Mouse (Mus musculus) embryonic facial prominence, embryonic 15.5 days (tissue): ENCODE measurements around the gene Gpd1. TPM values are rescaled to one million over a fixed set of nuclear protein-coding genes. Genes with fewer than 3 reads are reported as not detected.
"Not testable (repeated sequence)": the region's sequence is repeated elsewhere in the genome, so short reads cannot be mapped to it uniquely, and the experiment has no call there.

Experiments
- ATAC-seq: fragments of 200-750 bp; cut with Nextera tagmentation; 2 replicates; pipeline ENCODE4 v1.8.0; 2017; ENCODE audit warnings: low read depth, moderate TSS enrichment; ENCODE audit not compliant: insufficient number of reproducible peaks, low FRiP score, low TSS enrichment
- H3K27ac ChIP-seq: fragments of 300-500 bp; sonication (generic); replicated peaks from 2 replicates; pipeline ENCODE4 v1.5.1; 2015; ENCODE audit warnings: mild to moderate bottlenecking, inconsistent platforms
- H3K27me3 ChIP-seq: fragments of 300-500 bp; sonication (generic); 2 replicates; pipeline ENCODE4 v1.6.1; 2015; ENCODE audit warnings: inconsistent platforms
- H3K36me3 ChIP-seq: fragments of 300-500 bp; sonication (generic); 2 replicates; pipeline ENCODE4 v1.6.1; 2015; ENCODE audit warnings: mild to moderate bottlenecking, inconsistent platforms
- H3K4me1 ChIP-seq: fragments of 300-500 bp; sonication (generic); 2 replicates; pipeline ENCODE4 v1.6.1; 2015; ENCODE audit warnings: inconsistent platforms
- H3K4me2 ChIP-seq: fragments of 300-500 bp; sonication (generic); replicated peaks from 2 replicates; pipeline ENCODE4 v1.6.1; 2015; ENCODE audit warnings: mild to moderate bottlenecking, inconsistent platforms
- H3K4me3 ChIP-seq: fragments of 300-500 bp; sonication (generic); replicated peaks from 2 replicates; pipeline ENCODE4 v1.5.1; 2015; ENCODE audit warnings: mild to moderate bottlenecking, inconsistent platforms
- H3K9ac ChIP-seq: fragments of 300-500 bp; sonication (generic); 2 replicates; pipeline ENCODE4 v1.6.1; 2015; ENCODE audit warnings: inconsistent platforms
- H3K9me3 ChIP-seq: fragments of 300-500 bp; sonication (generic); replicated peaks from 2 replicates; pipeline ENCODE4 v1.6.1; 2016; ENCODE audit warnings: inconsistent platforms
- WGBS: fragments of 180-500 bp; shearing (Covaris S2); methylation state at CpG from one replicate; pipeline ENCODE4 v1.1.7; 2015; 5-methylcytosine and 5-hydroxymethylcytosine counted together
- polyA plus RNA-seq: library from polyadenylated mRNA; unstranded; fragments of >200 nt; fragmentation: Nextera tagmentation; extraction: Ambion mirVana; gene quantifications from 2 replicates; pipeline ENCODE4 v1.2.1, GENCODE M21; 2015

The Gpd1 gene
- polyA plus RNA-seq, 1 experiment from 2014 or later = 1.0 TPM

DNA sequence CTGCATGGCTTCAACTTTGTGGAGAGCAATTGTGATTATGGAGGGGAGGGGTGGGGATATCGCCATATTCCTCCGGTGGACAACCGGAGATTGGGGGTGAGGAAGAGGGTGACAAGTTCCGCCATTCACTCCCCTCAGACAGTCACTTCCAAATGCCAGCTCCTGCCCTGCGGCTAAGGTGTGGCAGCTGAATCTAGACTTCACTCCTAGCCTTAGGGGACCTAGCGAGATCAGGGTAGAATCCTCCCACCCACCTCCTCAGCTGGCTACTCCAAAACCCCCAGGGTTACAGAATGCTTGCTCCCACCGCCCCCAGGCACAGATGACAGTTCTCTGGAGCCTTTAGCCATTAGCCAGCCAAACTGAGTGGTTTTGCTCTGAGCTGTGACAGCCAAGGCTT is 38.3 kb upstream of the Gpd1 start:
- ATAC-seq = no peak
- Histone ChIP-seq H3K4me2 (no peak overlapping the region), H3K9ac (no peak overlapping the region), H3K9me3 (no peaks in the 10 kb centered on the region), H3K36me3 (no peaks in the 10 kb centered on the region), H3K4me3 (no peak overlapping the region), H3K27me3 (peaks cover 6% of the 10 kb centered on the region; the same call in 1 of the 2 replicates), H3K4me1 (peaks cover 16% of the 10 kb centered on the region; the same call in 1 of the 2 replicates), H3K27ac (no peak overlapping the region)
- 63% methylated on average over 7 of the region's 7 CpGs for WGBS

DNA sequence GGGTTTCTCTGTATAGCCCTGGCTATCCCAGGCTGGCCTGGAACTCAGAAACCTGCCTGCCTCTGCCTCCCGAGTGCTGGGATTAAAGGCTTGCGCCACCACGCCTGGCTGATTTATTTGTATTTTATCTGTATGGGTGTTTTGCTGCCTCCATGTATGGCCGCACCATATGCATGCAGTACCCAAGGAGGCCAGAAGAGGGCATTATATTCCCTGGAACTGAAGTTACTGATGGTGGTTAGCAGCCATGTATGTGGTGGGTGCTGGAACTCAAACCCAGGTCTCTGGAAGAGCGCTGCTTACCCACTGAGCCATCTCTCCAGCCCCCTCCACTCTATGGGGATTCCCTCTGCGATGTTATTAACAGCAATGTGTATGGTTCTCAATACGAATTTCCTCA is 34.4 kb upstream of the Gpd1 start:
- Histone ChIP-seq H3K4me1 (0 out of 2 replicates have a peak, but pooled peaks cover 11% of the 10 kb centered on the region), H3K4me3 (no peak overlapping the region), H3K4me2 (no peak overlapping the region), H3K27me3 (no peaks in the 10 kb centered on the region), H3K9me3 (no peaks in the 10 kb centered on the region), H3K27ac (no peak overlapping the region), H3K9ac (no peak overlapping the region), H3K36me3 (no peaks in the 10 kb centered on the region)
- WGBS = 93% methylated on average over 7 of the region's 7 CpGs
- no peak for ATAC-seq

DNA sequence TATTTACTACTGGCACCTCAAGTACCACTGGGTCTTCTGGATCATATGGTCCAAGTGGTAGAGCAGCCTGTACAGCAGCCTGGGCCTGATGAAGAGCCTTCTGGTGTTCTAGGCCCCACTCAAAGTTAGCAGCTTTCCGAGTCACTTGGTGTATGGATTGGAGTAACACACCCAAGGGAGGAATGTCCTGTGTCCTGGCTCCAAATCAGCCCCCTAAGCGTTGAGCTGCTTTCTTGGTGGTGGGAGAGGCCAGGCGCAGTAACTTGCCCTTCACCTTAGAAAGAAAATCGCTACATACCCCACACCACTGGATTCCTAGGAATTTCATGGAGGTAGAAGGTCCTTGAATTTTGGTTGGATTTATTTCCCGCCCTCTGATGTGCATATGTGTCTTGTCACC is 33.2 kb upstream of the Gpd1 start:
- Histone ChIP-seq H3K9me3 (no peaks in the 10 kb centered on the region), H3K27ac (no peak overlapping the region), H3K36me3 (no peaks in the 10 kb centered on the region), H3K4me2 (no peak overlapping the region), H3K9ac (no peak overlapping the region), H3K4me3 (no peak overlapping the region), H3K27me3 (no peaks in the 10 kb centered on the region), H3K4me1 (no peaks in the 10 kb centered on the region)
- ATAC-seq = no peak
- WGBS = 93% methylated on average over 5 of the region's 5 CpGs

DNA sequence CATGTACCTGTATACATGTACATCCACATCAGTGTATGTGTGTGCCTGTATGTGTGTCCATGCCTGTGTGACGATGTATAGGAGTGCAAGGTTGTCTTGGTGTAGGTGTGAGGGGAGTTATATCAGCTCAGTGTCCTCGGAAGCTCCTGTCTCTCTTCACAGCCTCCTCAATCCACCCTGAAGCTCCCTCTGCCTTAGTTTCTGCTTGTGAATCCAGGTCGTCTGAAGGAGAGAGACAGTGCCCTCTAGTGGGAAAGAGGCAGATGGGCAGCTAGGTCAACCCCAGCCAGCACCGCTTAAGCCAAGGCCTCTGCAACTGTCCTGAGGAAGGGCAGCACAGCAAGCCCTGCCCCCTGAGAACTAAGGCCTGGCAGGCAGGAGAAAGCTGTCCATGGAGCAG is 28.6 kb upstream of the Gpd1 start:
- H3K9me3 ChIP-seq = no peaks in the 10 kb centered on the region
- 0 out of 2 replicates have a peak, but pooled peaks have one; percentile 34 for ATAC-seq
- no peak overlapping the region for H3K4me2 ChIP-seq
- H3K27ac ChIP-seq = no peak overlapping the region
- H3K4me3 ChIP-seq = no peak overlapping the region
- H3K4me1 ChIP-seq = no peaks in the 10 kb centered on the region
- peaks cover 12% of the 10 kb centered on the region for H3K27me3 ChIP-seq
- H3K36me3 ChIP-seq = no peaks in the 10 kb centered on the region
- 4% methylated on average over 4 of the region's 4 CpGs for WGBS
- no peak overlapping the region for H3K9ac ChIP-seq

DNA sequence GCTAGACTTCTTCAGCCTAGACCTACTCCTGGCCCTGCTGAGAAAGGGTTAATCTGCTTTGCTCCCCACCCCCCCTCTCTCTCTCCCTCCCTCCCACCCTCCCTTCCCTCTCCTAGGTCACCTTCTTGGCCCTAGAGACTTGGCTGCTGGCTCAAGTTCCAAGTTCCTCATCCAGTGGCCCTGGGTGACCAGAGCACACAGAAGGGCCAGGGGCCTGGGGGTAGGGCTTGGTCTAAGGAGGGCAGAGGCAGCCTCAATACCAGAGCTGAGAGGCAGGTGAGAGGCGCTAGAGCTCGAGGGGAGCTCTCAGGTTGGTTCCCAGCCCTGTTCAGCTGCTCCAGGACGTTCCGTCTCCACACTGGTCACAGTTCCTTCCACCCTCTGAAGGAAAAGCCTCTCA is 26.4 kb upstream of the Gpd1 start:
- no peaks in the 10 kb centered on the region for H3K9me3 ChIP-seq
- H3K4me3 ChIP-seq = no peak overlapping the region
- H3K27ac ChIP-seq = no peak overlapping the region
- no peak overlapping the region for H3K4me2 ChIP-seq
- no peak for ATAC-seq
- 23% methylated on average over 4 of the region's 4 CpGs for WGBS
- H3K36me3 ChIP-seq = no peaks in the 10 kb centered on the region
- H3K4me1 ChIP-seq = no peaks in the 10 kb centered on the region
- peaks cover 12% of the 10 kb centered on the region for H3K27me3 ChIP-seq
- no peak overlapping the region for H3K9ac ChIP-seq

DNA sequence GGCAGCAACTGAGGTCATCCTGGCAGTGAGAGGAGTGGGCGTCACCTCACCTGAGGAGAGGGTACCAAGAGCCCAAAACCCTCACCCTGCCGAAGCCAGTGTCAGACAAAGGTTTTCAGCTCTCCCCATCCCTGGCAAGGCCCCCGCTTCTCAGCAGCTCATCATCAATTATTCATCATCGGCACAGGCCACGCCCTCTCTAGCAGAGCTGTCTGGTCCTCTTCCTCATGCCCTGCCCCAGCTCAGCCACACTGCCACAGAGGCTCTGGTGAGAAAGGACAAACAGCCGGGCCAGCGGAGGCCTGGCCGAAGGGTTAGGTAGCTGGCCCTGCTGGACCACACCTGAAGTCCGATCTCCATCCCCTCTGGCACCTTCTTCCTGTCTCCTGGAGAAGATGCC is 25.3 kb upstream of the Gpd1 start:
- Histone ChIP-seq H3K27me3 (peaks cover 16% of the 10 kb centered on the region), H3K4me1 (no peaks in the 10 kb centered on the region), H3K4me2 (no peak overlapping the region), H3K36me3 (no peaks in the 10 kb centered on the region), H3K9me3 (no peaks in the 10 kb centered on the region), H3K4me3 (no peak overlapping the region), H3K27ac (no peak overlapping the region), H3K9ac (no peak overlapping the region)
- ATAC-seq = no peak; the same call in 1 of the 2 replicates
- WGBS = 63% methylated on average over 9 of the region's 9 CpGs

DNA sequence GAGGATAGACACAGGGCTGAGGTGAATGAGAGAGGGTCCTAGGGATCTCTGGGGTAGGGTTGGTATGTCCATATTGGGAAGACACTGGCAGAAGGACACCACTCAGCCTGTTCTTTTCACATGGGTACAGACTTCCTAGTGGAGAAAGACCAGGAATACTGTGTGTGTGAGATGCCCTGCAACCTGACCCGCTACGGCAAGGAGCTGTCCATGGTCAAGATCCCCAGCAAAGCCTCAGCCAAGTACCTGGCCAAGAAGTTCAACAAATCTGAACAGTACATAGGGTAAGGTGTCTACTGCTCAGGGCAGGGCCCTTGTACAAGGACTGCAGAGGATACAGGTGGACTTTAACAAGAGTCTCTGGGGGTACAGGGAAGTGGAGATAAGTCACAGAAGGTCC is 20.0 kb upstream of the Gpd1 start:
- no peaks in the 10 kb centered on the region for H3K36me3 ChIP-seq
- peaks cover 18% of the 10 kb centered on the region; the same call in 1 of the 2 replicates for H3K4me1 ChIP-seq
- no peak overlapping the region for H3K4me2 ChIP-seq
- H3K27me3 ChIP-seq = peaks cover 17% of the 10 kb centered on the region; the same call in 1 of the 2 replicates
- ATAC-seq = no peak
- H3K4me3 ChIP-seq = no peak overlapping the region
- no peak overlapping the region for H3K9ac ChIP-seq
- no peak overlapping the region for H3K27ac ChIP-seq
- 20% methylated on average over 2 of the region's 2 CpGs for WGBS
- no peaks in the 10 kb centered on the region for H3K9me3 ChIP-seq

DNA sequence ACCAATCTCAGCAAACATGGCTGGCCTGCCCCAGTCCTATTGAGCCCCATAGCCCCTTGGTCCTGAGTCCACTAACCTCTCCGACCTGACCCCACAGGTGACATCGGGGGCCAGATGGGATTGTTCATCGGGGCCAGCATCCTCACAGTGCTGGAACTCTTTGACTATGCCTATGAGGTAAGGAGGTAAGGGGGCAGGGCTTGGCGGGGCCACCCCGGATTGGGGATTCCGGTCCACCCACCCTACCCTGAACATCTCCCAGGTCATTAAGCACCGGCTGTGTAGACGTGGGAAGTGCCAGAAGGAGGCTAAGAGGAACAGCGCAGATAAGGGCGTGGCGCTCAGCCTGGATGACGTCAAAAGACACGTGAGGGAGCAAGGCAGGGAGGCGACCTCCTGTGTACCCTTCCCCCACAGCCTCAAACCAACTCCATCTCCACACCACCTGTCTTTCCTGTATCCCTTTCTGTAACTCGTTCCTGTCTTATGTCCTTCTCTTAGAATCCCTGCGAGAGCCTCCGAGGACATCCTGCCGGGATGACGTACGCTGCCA is 18.7 kb upstream of the Gpd1 start:
- no peak overlapping the region for H3K4me2 ChIP-seq
- H3K4me1 ChIP-seq = peaks cover 30% of the 10 kb centered on the region
- ATAC-seq = no peak
- no peak overlapping the region for H3K9ac ChIP-seq
- no peaks in the 10 kb centered on the region for H3K36me3 ChIP-seq
- no peaks in the 10 kb centered on the region for H3K9me3 ChIP-seq
- WGBS = 35% methylated on average over 20 of the region's 20 CpGs
- H3K27me3 ChIP-seq = peaks cover 17% of the 10 kb centered on the region; the same call in 1 of the 2 replicates
- H3K27ac ChIP-seq = no peak overlapping the region
- no peak overlapping the region for H3K4me3 ChIP-seq

DNA sequence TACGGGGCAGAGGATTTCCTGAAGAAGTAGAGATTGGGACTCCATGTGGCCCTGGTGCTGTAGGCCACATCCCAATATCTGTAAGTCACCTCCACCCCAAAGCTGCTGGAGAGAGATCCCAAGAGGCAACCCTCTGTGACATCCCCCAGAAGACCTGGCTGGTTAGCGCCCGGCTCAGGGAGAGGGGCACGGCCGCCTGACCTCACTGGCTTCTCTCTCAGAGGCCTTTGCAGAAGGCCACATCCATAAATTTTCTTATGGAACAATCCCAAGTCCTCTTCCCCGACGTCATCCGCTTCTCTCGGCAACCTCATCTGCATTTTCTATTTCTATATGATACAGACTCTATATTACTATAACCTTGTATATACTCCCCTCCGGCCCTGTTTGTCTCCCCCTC is 17.6 kb upstream of the Gpd1 start:
- no peak overlapping the region for H3K4me3 ChIP-seq
- peaks cover 41% of the 10 kb centered on the region for H3K4me1 ChIP-seq
- H3K9ac ChIP-seq = no peak overlapping the region
- WGBS = 92% methylated on average over 10 of the region's 10 CpGs
- no peak for ATAC-seq
- H3K9me3 ChIP-seq = no peaks in the 10 kb centered on the region
- H3K36me3 ChIP-seq = peaks cover 3% of the 10 kb centered on the region; the same call in 1 of the 2 replicates
- no peak overlapping the region for H3K4me2 ChIP-seq
- H3K27ac ChIP-seq = no peak overlapping the region
- H3K27me3 ChIP-seq = peaks cover 17% of the 10 kb centered on the region; the same call in 1 of the 2 replicates

DNA sequence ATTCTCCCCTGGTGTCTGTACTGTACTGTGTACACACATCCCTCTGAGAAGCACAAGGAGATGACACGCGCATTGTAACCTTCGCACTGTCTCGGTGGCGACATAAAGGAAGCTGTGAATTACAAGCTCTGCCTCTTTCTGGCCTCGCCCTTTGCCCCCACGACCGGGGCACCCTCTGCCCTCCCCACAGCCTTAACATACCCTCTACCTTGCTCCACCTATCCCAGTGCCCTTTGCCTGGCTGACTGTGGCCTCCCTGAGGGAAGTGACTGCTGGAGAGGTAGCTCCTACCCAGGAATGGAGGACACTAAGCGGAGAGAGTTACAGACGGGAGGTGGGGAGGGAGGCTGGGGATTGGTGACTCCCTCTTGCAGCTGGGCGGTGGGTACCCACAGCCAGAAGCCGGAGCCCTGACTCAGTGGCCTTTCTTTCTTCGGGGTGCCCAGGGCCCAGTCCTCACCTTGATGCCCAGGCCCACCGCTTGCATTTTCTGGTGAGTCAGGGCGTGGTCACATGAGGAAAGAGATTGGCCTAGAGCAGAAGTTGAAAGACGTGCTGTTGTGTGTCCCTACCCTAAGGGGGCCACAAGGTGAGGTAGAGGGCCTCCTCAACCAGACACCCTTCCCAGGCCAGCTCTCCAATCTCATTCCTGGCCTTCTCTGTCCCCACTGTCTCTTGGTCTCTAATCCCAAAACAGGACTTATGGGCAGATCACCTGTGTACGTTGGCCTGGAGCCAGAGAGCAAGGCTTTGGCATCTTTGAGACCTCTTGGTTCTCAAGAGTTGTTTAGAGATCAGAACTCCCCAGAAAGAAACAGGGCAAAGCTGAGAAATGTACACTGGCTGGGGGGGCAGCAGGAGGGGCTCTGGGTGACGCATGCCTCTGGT is 16.9 kb upstream of the Gpd1 start:
- Histone ChIP-seq H3K27ac (no peak overlapping the region), H3K9ac (no peak overlapping the region), H3K4me3 (no peak overlapping the region), H3K36me3 (peaks cover 8% of the 10 kb centered on the region; the same call in 1 of the 2 replicates), H3K9me3 (no peaks in the 10 kb centered on the region), H3K27me3 (peaks cover 17% of the 10 kb centered on the region; the same call in 1 of the 2 replicates), H3K4me2 (no peak overlapping the region), H3K4me1 (peaks cover 41% of the 10 kb centered on the region)
- ATAC-seq = no peak
- 88% methylated on average over 18 of the region's 18 CpGs for WGBS

DNA sequence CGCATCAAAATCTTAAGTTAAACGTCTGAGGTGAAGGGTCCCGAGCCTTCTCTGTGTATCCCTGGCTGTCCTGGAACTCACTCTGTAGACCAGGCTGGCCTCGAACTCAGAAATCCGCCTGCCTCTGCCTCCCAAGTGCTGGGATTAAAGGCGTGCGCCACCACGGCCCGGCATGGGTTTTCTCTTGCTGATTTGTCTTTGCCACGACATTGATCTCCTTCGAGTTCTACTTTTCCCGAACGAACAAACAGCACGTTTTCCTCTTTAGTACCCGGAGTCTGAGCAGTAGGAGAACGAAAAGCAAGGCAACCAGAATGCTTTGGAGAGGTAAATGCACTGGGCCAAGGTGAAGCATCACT is 15.7 kb upstream of the Gpd1 start:
- Histone ChIP-seq H3K27ac (peak overlapping the region; percentile 96), H3K27me3 (peaks cover 13% of the 10 kb centered on the region; the same call in 1 of the 2 replicates), H3K4me3 (peak overlapping the region; percentile 85), H3K4me2 (peak overlapping the region; percentile 59), H3K4me1 (peaks cover 41% of the 10 kb centered on the region), H3K36me3 (peaks cover 15% of the 10 kb centered on the region; the same call in 1 of the 2 replicates), H3K9ac (0 out of 2 replicates have a peak overlapping the region, but pooled peaks have one; percentile 93)
- WGBS = 46% methylated on average over 16 of the region's 16 CpGs
- not testable (repeated sequence) for ATAC-seq, H3K9me3 ChIP-seq
